In the genomic region with DNA sequence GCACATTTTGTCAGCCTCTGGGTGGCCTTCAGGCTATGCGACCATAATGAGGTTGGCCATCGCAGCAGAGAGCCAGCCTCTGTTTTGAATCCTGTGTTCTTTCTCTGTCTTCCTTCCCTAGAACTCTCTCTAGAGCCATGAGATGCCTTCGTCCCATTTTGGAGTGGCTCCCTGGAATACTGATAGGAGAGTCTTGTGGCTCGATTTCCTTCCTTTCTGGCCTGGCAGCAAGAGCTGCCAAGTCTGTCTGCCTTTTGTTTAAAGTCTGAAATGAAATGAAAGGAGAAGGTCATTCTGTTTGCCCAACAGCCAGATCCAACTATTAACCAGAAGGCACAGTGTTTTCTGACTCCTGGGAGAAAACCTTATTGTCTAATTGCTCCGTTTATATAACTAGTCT, we compare ENCODE assay signal across 19 mouse cellular contexts.
DNase-seq lines count a peak whose midpoint lies in the region; ATAC-seq and TF ChIP-seq lines count a peak whose summit lies in the region.
"Had no signal": no experiment of that assay in that cellular context is flagged by ENCODE, and none has a peak within 500 bp of the region (broad histone marks: within the 10 kb centered on the region; RNA-seq: fewer than 3 reads in every experiment).

No protein-coding gene starts in this region.

- H3K27me3 ChIP-seq in heart, embryonic 16.5 days (ENCODE audit: control insufficient read depth, insufficient read depth, low read length): no peaks in the 10 kb centered on the region
- H3K27me3 ChIP-seq in heart, postnatal 0 days (ENCODE audit: control insufficient read depth, insufficient read depth, low read length): no peaks in the 10 kb centered on the region
- H3K27me3 ChIP-seq: embryonic facial prominence, embryonic 12.5 days; neural tube, embryonic 13.5 days had no signal

- no peak overlapping the region for H3K4me2 ChIP-seq in heart, embryonic 16.5 days (ENCODE audit: low read depth, low read length)
- no peak overlapping the region for H3K4me2 ChIP-seq in heart, postnatal 0 days (ENCODE audit: low read depth, low read length)
- H3K4me2 ChIP-seq: embryonic facial prominence, embryonic 12.5 days; lung, embryonic 14.5 days; neural tube, embryonic 13.5 days had no signal

- peak overlapping the region; percentile 6 for H3K27ac ChIP-seq in heart, embryonic 16.5 days (ENCODE audit: low read length)
- H3K27ac ChIP-seq in heart, postnatal 0 days (ENCODE audit: low read depth): 0 out of 2 replicates have a peak overlapping the region, but pooled peaks have one; percentile 30
- H3K27ac ChIP-seq: embryonic facial prominence, embryonic 12.5 days; midbrain, embryonic 10.5 days; neural tube, embryonic 13.5 days had no signal

- H3K36me3 ChIP-seq in heart, embryonic 16.5 days (ENCODE audit: control insufficient read depth, insufficient read depth): no peaks in the 10 kb centered on the region
- no peaks in the 10 kb centered on the region for H3K36me3 ChIP-seq in heart, postnatal 0 days (replicated peaks; ENCODE audit: control insufficient read depth, insufficient read depth, low read length)
- H3K36me3 ChIP-seq: embryonic facial prominence, embryonic 12.5 days; midbrain, embryonic 10.5 days; neural tube, embryonic 13.5 days had no signal

- no peak for ATAC-seq in heart, embryonic 16.5 days (replicated peaks; ENCODE audit: extremely low read depth, insufficient read depth, low FRiP score)
- no peak for ATAC-seq in heart, postnatal 0 days (ENCODE audit: insufficient read depth, low read depth)
- ATAC-seq: forebrain, embryonic 16.5 days; intestine, embryonic 16.5 days had no signal

- peaks cover 32% of the 10 kb centered on the region for H3K4me1 ChIP-seq in heart, embryonic 16.5 days (ENCODE audit: control insufficient read depth, insufficient read depth, low read length)
- H3K4me1 ChIP-seq in heart, postnatal 0 days (ENCODE audit: control insufficient read depth, insufficient read depth): peaks cover 37% of the 10 kb centered on the region

- H3K9me3 ChIP-seq in heart, embryonic 16.5 days (replicated peaks; ENCODE audit: control insufficient read depth, low read length): no peaks in the 10 kb centered on the region
- no peaks in the 10 kb centered on the region for H3K9me3 ChIP-seq in heart, postnatal 0 days (replicated peaks; ENCODE audit: control insufficient read depth, low read length)
- H3K9me3 ChIP-seq: embryonic facial prominence, embryonic 12.5 days; midbrain, embryonic 10.5 days; neural tube, embryonic 13.5 days had no signal

- TF ChIP-seq CTCF in heart, postnatal 0 days (IDR thresholded peaks at IDR 0.05; ENCODE audit: low read depth): no peak

- no peak overlapping the region for H3K4me3 ChIP-seq in heart, embryonic 16.5 days (ENCODE audit: low read length)
- H3K4me3 ChIP-seq in heart, postnatal 0 days (ENCODE audit: low read depth, low read length): no peak overlapping the region
- H3K4me3 ChIP-seq: embryonic facial prominence, embryonic 12.5 days; midbrain, embryonic 10.5 days; neural tube, embryonic 13.5 days had no signal

- 0 out of 2 replicates have a peak overlapping the region, but pooled peaks have one; percentile 16 for H3K9ac ChIP-seq in heart, embryonic 16.5 days (ENCODE audit: low read length)
- H3K9ac ChIP-seq in heart, postnatal 0 days (replicated peaks; ENCODE audit: low read depth, low read length): no peak overlapping the region
- H3K9ac ChIP-seq: embryonic facial prominence, embryonic 12.5 days; lung, embryonic 14.5 days; neural tube, embryonic 13.5 days had no signal

- peak; percentile 25 for DNase-seq in cerebellum, adult 9-11 months
- DNase-seq in cerebellum, adult 11-12 months: no peak
- DNase-seq in heart, postnatal 4 days: no peak
- DNase-seq in lung, postnatal 10 days: peak; percentile 33
- no peak for DNase-seq in lung, postnatal 4 days
- no peak for DNase-seq in heart, postnatal 0 days (ENCODE audit: low spot score)
- DNase-seq in retina, postnatal 1 day: no peak
- DNase-seq: B cell, adult 2 months; kidney, postnatal 10 days; left cerebral cortex, postnatal 4 days; lung, embryonic 14.5 days; right cerebral cortex, postnatal 25 days; thymus, postnatal 14 days had no signal

- 63% methylated on average over 5 of the region's 5 CpGs for WGBS in heart, embryonic 16.5 days
- 54% methylated on average over 5 of the region's 5 CpGs for WGBS in heart, postnatal 0 days

- no peak for TF ChIP-seq EP300 in heart, postnatal 0 days (IDR thresholded peaks at IDR 0.05; ENCODE audit: low read depth)

Comparison
In these comparisons a context has a peak if more than half of its experiments do, and no peak if none do; other contexts are left out.
1. DNase-seq: peak in cerebellum, adult 9-11 months (single experiment) and lung, postnatal 10 days (single experiment); none in cerebellum, adult 11-12 months (single experiment), heart, postnatal 4 days (single experiment), lung, postnatal 4 days (0 of 2), heart, postnatal 0 days (single experiment) and retina, postnatal 1 day (single experiment).